Mouse (Mus musculus): ENCODE results near the gene Ttc23. TPM values are rescaled to one million over a fixed set of nuclear protein-coding genes. Genes with fewer than 3 reads are reported as not detected.

The Ttc23 gene
- total and polyA plus RNA-seq, 3 experiments, result 0.89 to 2.5 (median 0.93) TPM

DNA sequence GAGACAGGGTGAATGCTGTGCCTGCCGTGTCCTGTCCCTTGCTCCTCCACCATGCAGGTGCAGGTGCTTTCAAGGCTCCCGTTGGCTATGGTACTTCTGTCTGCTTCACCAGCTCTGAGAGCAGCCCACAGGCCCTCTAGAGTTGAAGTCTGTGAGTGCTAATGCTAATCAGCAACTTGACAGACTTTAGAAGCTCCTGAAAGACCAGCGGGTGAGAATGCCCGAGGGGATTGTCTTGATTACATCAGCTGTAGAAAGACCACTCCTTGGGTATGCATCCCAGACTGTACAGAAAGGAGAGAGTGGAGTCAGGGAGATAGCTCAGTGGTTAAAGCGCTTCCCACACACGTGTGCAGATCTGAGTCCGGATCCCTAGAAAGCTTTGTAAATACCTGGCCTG, 144.0 kb downstream of the Ttc23 start:
- in situ Hi-C loops (cut with MboI; ENCODE audit: low pct_ligation_motif_present, low pct_unique_long_range_greater_than_20kb, low sequenced_read_pairs), result no loop called here
- peaks cover 67% of the 10 kb centered on the region for H3K27me3 ChIP-seq (replicated peaks)
- no peak overlapping the region for H3K4me2 ChIP-seq (ENCODE audit: insufficient read depth, low read depth, poor library complexity, severe bottlenecking)
- no peaks in the 10 kb centered on the region for H3K79me2 ChIP-seq (replicated peaks; ENCODE audit: control insufficient read depth, extremely low read depth, insufficient read depth, poor library complexity, severe bottlenecking)
- no peak for TF ChIP-seq RCOR1 (conservative IDR thresholded peaks at IDR 0.05; ENCODE audit: low read depth, low read length)
- no peak overlapping the region for H3K4me3 ChIP-seq (replicated peaks in 1 of 3; ENCODE audit: low read depth in 2 of 3, low read length in 2 of 3, poor library complexity in 1 of 3)
- DNase-seq (ENCODE audit: extremely low read depth), result no peak
- no peaks in the 10 kb centered on the region for H3K9me3 ChIP-seq (replicated peaks; ENCODE audit: low read length)
- H3K27ac ChIP-seq (ENCODE audit: insufficient read depth, low read depth), result no peak overlapping the region
- H3K36me3 ChIP-seq (replicated peaks in 1 of 2; ENCODE audit: control insufficient read depth in 1 of 2, insufficient read depth in 1 of 2, low read length in 1 of 2), result no peaks in the 10 kb centered on the region
- dilution Hi-C loops (cut with MboI; ENCODE audit: extremely low pct_ligation_motif_present, extremely low pct_unique_long_range_greater_than_20kb, low sequenced_read_pairs), result no loop called here
- no peaks in the 10 kb centered on the region for H3K4me1 ChIP-seq (ENCODE audit: control insufficient read depth in 1 of 2, insufficient read depth in 2 of 2)
- no peak overlapping the region for H3K9ac ChIP-seq (ENCODE audit: insufficient read depth, low read depth)

DNA sequence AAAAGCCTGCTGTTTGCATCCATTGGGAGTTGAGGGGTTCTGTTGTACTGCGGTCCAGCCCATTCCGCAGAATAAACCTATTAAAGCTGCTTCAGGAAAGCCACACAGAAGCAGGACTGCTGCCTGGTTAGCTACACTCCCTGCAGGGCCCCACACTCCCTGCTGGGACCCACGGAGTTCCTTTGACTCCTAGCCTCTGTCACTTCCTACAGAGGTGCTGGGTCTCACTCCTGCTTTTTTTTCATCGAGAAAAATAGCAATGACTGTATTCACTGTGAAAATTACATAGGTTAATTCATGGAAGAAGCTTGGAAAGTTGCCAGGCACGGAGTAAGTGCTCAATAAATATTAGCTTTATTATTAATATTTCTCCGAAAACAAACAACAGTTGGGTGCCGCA, 146.2 kb downstream of the Ttc23 start:
- Histone ChIP-seq H3K27ac (ENCODE audit: insufficient read depth, low read depth) (no peak overlapping the region), H3K4me2 (ENCODE audit: insufficient read depth, low read depth, poor library complexity, severe bottlenecking) (no peak overlapping the region), H3K79me2 (replicated peaks; ENCODE audit: control insufficient read depth, extremely low read depth, insufficient read depth, poor library complexity, severe bottlenecking) (no peaks in the 10 kb centered on the region), H3K4me3 (replicated peaks in 1 of 3; ENCODE audit: low read depth in 2 of 3, low read length in 2 of 3, poor library complexity in 1 of 3) (no peak overlapping the region), H3K4me1 (ENCODE audit: control insufficient read depth in 1 of 2, insufficient read depth in 2 of 2) (no peaks in the 10 kb centered on the region), H3K27me3 (replicated peaks) (peaks cover 78% of the 10 kb centered on the region), H3K9me3 (replicated peaks; ENCODE audit: low read length) (no peaks in the 10 kb centered on the region), H3K9ac (ENCODE audit: insufficient read depth, low read depth) (no peak overlapping the region), H3K36me3 (replicated peaks in 1 of 2; ENCODE audit: control insufficient read depth in 1 of 2, insufficient read depth in 1 of 2, low read length in 1 of 2) (no peaks in the 10 kb centered on the region)
- dilution Hi-C loops (cut with MboI; ENCODE audit: extremely low pct_ligation_motif_present, extremely low pct_unique_long_range_greater_than_20kb, low sequenced_read_pairs), result no loop called here
- TF ChIP-seq TCF12 (IDR thresholded peaks at IDR 0.05; ENCODE audit: low read depth, low read length), result no peak
- TF ChIP-seq CHD2 (IDR thresholded peaks at IDR 0.05; ENCODE audit: low read length), result no peak
- no peak for TF ChIP-seq IRF4 (IDR thresholded peaks at IDR 0.05; ENCODE audit: low read depth, low read length)
- TF ChIP-seq HCFC1 (IDR thresholded peaks at IDR 0.05; ENCODE audit: low read depth, low read length), result no peak
- no peak for TF ChIP-seq MAZ (IDR thresholded peaks at IDR 0.05; ENCODE audit: low read depth, low read length)
- TF ChIP-seq JUN (IDR thresholded peaks at IDR 0.05; ENCODE audit: insufficient read depth, low read depth, low read length), result no peak
- no peak for TF ChIP-seq MAX (IDR thresholded peaks at IDR 0.05; ENCODE audit: low read length)
- no peak for TF ChIP-seq MYC (IDR thresholded peaks at IDR 0.05; ENCODE audit: low read depth, low read length)
- TF ChIP-seq SMC3 (IDR thresholded peaks at IDR 0.05; ENCODE audit: low read depth, low read length), result no peak
- TF ChIP-seq NELFE (IDR thresholded peaks at IDR 0.05; ENCODE audit: low read depth, low read length), result no peak
- in situ Hi-C loops (cut with MboI; ENCODE audit: low pct_ligation_motif_present, low pct_unique_long_range_greater_than_20kb, low sequenced_read_pairs), result no loop called here
- no peak for DNase-seq (ENCODE audit: extremely low read depth)

DNA sequence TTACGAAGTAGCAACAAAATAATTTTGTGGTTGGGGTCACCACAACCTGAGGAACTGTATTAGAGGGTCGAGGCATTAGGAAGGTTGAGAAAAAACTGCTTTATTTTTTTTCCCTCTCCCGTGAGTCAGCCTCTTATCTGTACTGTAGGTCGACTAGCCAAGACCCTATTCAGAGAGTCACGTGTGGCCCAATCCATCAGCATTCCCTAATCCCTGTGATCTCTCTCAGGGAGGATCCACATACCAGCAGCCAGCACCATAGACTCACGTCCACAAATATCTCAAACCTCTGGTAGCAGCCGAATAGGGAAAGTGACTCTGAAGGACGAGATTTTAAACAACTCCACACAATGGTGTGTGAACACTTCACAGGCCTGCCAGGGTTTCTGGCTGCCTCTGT, 149.9 kb downstream of the Ttc23 start:
- no peak overlapping the region for H3K4me3 ChIP-seq (replicated peaks in 1 of 3; ENCODE audit: low read depth in 2 of 3, low read length in 2 of 3, poor library complexity in 1 of 3)
- no peaks in the 10 kb centered on the region for H3K36me3 ChIP-seq (replicated peaks in 1 of 2; ENCODE audit: control insufficient read depth in 1 of 2, insufficient read depth in 1 of 2, low read length in 1 of 2)
- no peaks in the 10 kb centered on the region for H3K4me1 ChIP-seq (ENCODE audit: control insufficient read depth in 1 of 2, insufficient read depth in 2 of 2)
- H3K9me3 ChIP-seq (replicated peaks; ENCODE audit: low read length), result no peaks in the 10 kb centered on the region
- no peak overlapping the region for H3K9ac ChIP-seq (ENCODE audit: insufficient read depth, low read depth)
- no peaks in the 10 kb centered on the region for H3K79me2 ChIP-seq (replicated peaks; ENCODE audit: control insufficient read depth, extremely low read depth, insufficient read depth, poor library complexity, severe bottlenecking)
- no peak overlapping the region for H3K4me2 ChIP-seq (ENCODE audit: insufficient read depth, low read depth, poor library complexity, severe bottlenecking)
- H3K27ac ChIP-seq (ENCODE audit: insufficient read depth, low read depth), result no peak overlapping the region
- in situ Hi-C loops (cut with MboI; ENCODE audit: low pct_ligation_motif_present, low pct_unique_long_range_greater_than_20kb, low sequenced_read_pairs) (no loop called here), dilution Hi-C loops (cut with MboI; ENCODE audit: extremely low pct_ligation_motif_present, extremely low pct_unique_long_range_greater_than_20kb, low sequenced_read_pairs) (no loop called here)
- TF ChIP-seq POLR2AphosphoS2 (IDR thresholded peaks at IDR 0.05; ENCODE audit: low read depth, low read length), result no peak
- TF ChIP-seq USF1 (IDR thresholded peaks at IDR 0.05; ENCODE audit: low read depth, low read length), result no peak
- TF ChIP-seq ZC3H11A (IDR thresholded peaks at IDR 0.05; ENCODE audit: low read depth, low read length), result no peak
- TF ChIP-seq POLR2A (IDR thresholded peaks at IDR 0.05; ENCODE audit: low read depth, low read length), result no peak
- no peak for DNase-seq (ENCODE audit: extremely low read depth)
- H3K27me3 ChIP-seq (replicated peaks), result peaks cover 78% of the 10 kb centered on the region

All from CH12.LX (cell line).